Mouse (Mus musculus): ENCODE results near the gene Gm36210. TPM values are rescaled to one million over a fixed set of nuclear protein-coding genes. Genes with fewer than 3 reads are reported as not detected.
"Not testable (repeated sequence)": the region's sequence is repeated elsewhere in the genome, so short reads cannot be mapped to it uniquely, and the experiment has no call there.

Gene Gm36210
- polyA plus RNA-seq, 1 experiment = not detected

- H3K4me1 ChIP-seq (ENCODE audit: control insufficient read depth, insufficient read depth, low read length) = no peaks in the 10 kb centered on the region
- TF ChIP-seq POLR2A (IDR thresholded peaks at IDR 0.05; ENCODE audit: borderline replicate concordance, low read depth, low read length) = no peak
- TF ChIP-seq CTCF (IDR thresholded peaks at IDR 0.05; ENCODE audit: low read depth, low read length) = no peak
- no peak overlapping the region for H3K4me3 ChIP-seq (ENCODE audit: insufficient read depth, low read length)
- H3K27ac ChIP-seq (ENCODE audit: insufficient read depth, low read depth, low read length) = no peak overlapping the region
Measured at GRCm38 (mm10) chr7:4898851-4899648, 7.3 kb downstream of the Gm36210 start.

GRCm38 (mm10) chr7:4895186-4895585, 11.1 kb downstream of the Gm36210 start:
- Histone ChIP-seq H3K4me3 (ENCODE audit: insufficient read depth, low read length) (no peak overlapping the region), H3K27ac (ENCODE audit: insufficient read depth, low read depth, low read length) (no peak overlapping the region), H3K4me1 (ENCODE audit: control insufficient read depth, insufficient read depth, low read length) (no peaks in the 10 kb centered on the region)
- TF ChIP-seq CTCF (IDR thresholded peaks at IDR 0.05; ENCODE audit: low read depth, low read length) (no peak), POLR2A (IDR thresholded peaks at IDR 0.05; ENCODE audit: borderline replicate concordance, low read depth, low read length) (no peak)

GRCm38 (mm10) chr7:4886680-4887079, 19.6 kb downstream of the Gm36210 start:
- TF ChIP-seq POLR2A (IDR thresholded peaks at IDR 0.05; ENCODE audit: borderline replicate concordance, low read depth, low read length) (no peak), CTCF (IDR thresholded peaks at IDR 0.05; ENCODE audit: low read depth, low read length) (no peak)
- Histone ChIP-seq H3K4me3 (ENCODE audit: insufficient read depth, low read length) (no peak overlapping the region), H3K27ac (ENCODE audit: insufficient read depth, low read depth, low read length) (no peak overlapping the region), H3K4me1 (ENCODE audit: control insufficient read depth, insufficient read depth, low read length) (no peaks in the 10 kb centered on the region)

GRCm38 (mm10) chr7:4879036-4879435, 27.3 kb downstream of the Gm36210 start:
- H3K27ac ChIP-seq (ENCODE audit: insufficient read depth, low read depth, low read length); H3K4me3 ChIP-seq (ENCODE audit: insufficient read depth, low read length): not testable (repeated sequence)

GRCm38 (mm10) chr7:4878186-4878585, 28.1 kb downstream of the Gm36210 start:
- no peak overlapping the region for H3K4me3 ChIP-seq (ENCODE audit: insufficient read depth, low read length)
- peaks cover 7% of the 10 kb centered on the region for H3K4me1 ChIP-seq (ENCODE audit: control insufficient read depth, insufficient read depth, low read length)
- TF ChIP-seq CTCF (IDR thresholded peaks at IDR 0.05; ENCODE audit: low read depth, low read length) (peak; percentile 16; the same call in 1 of the 2 replicates), POLR2A (IDR thresholded peaks at IDR 0.05; ENCODE audit: borderline replicate concordance, low read depth, low read length) (no peak)
- H3K27ac ChIP-seq (ENCODE audit: insufficient read depth, low read depth, low read length) = no peak overlapping the region

More at GRCm38 (mm10) chr7:4879036-4879435, 27.3 kb downstream of the Gm36210 start:
- not testable (repeated sequence) for H3K4me1 ChIP-seq (ENCODE audit: control insufficient read depth, insufficient read depth, low read length)

- TF ChIP-seq POLR2A (IDR thresholded peaks at IDR 0.05; ENCODE audit: borderline replicate concordance, low read depth, low read length) (no peak), CTCF (IDR thresholded peaks at IDR 0.05; ENCODE audit: low read depth, low read length) (no peak)
- peak overlapping the region; percentile 71 for H3K4me3 ChIP-seq (ENCODE audit: insufficient read depth, low read length)
- H3K27ac ChIP-seq (ENCODE audit: insufficient read depth, low read depth, low read length) = peak overlapping the region; percentile 11; the same call in 1 of the 2 replicates
- H3K4me1 ChIP-seq (ENCODE audit: control insufficient read depth, insufficient read depth, low read length) = peaks cover 7% of the 10 kb centered on the region
Measured at GRCm38 (mm10) chr7:4877226-4877625, 29.1 kb downstream of the Gm36210 start.

GRCm38 (mm10) chr7:4876753-4877221, 29.5 kb downstream of the Gm36210 start, which contains the start of gene Isoc2a:
Gene Isoc2a, plus strand, starts transcription at chr7:4877153.
- Histone ChIP-seq H3K27ac (ENCODE audit: insufficient read depth, low read depth, low read length) (peak within 1 kb of the TSS; percentile 11; the same call in 1 of the 2 replicates), H3K4me1 (ENCODE audit: control insufficient read depth, insufficient read depth, low read length) (peaks cover 7% of the 10 kb centered on the region)
- TF ChIP-seq POLR2A (IDR thresholded peaks at IDR 0.05; ENCODE audit: borderline replicate concordance, low read depth, low read length) = no peak
- no peak for TF ChIP-seq CTCF (IDR thresholded peaks at IDR 0.05; ENCODE audit: low read depth, low read length)

GRCm38 (mm10) chr7:4870133-4870532, 36.2 kb downstream of the Gm36210 start, which contains the start of gene Isoc2b:
Gene Isoc2b, minus strand, starts transcription at chr7:4870258.
- Histone ChIP-seq H3K4me3 (ENCODE audit: insufficient read depth, low read length) (no peak within 1 kb of the TSS), H3K4me1 (ENCODE audit: control insufficient read depth, insufficient read depth, low read length) (peaks cover 4% of the 10 kb centered on the region; the same call in 1 of the 2 replicates), H3K27ac (ENCODE audit: insufficient read depth, low read depth, low read length) (no peak within 1 kb of the TSS)
- TF ChIP-seq POLR2A (IDR thresholded peaks at IDR 0.05; ENCODE audit: borderline replicate concordance, low read depth, low read length) (no peak), CTCF (IDR thresholded peaks at IDR 0.05; ENCODE audit: low read depth, low read length) (no peak)

More at GRCm38 (mm10) chr7:4876753-4877221, 29.5 kb downstream of the Gm36210 start, which contains the start of gene Isoc2a:
- peak within 1 kb of the TSS; percentile 71 for H3K4me3 ChIP-seq (ENCODE audit: insufficient read depth, low read length)

GRCm38 (mm10) chr7:4866631-4867180, 39.6 kb downstream of the Gm36210 start:
- TF ChIP-seq POLR2A (IDR thresholded peaks at IDR 0.05; ENCODE audit: borderline replicate concordance, low read depth, low read length) (no peak), CTCF (IDR thresholded peaks at IDR 0.05; ENCODE audit: low read depth, low read length) (no peak)
- Histone ChIP-seq H3K4me1 (ENCODE audit: control insufficient read depth, insufficient read depth, low read length) (peaks cover 16% of the 10 kb centered on the region), H3K27ac (ENCODE audit: insufficient read depth, low read depth, low read length) (peak overlapping the region; percentile 90), H3K4me3 (ENCODE audit: insufficient read depth, low read length) (peak overlapping the region; percentile 97)

Data from bone marrow macrophage, adult 2 months (primary cell).